In genomic region chr7:45455932-45456696, GRCm38 (mm10) we compare ENCODE assay signal across 11 mouse cellular contexts. TPM values are rescaled to one million over a fixed set of nuclear protein-coding genes. Genes with fewer than 3 reads are reported as not detected.
DNase-seq lines count a peak whose midpoint lies in the region; ATAC-seq and TF ChIP-seq lines count a peak whose summit lies in the region.
"Had no signal": no experiment of that assay in that cellular context is flagged by ENCODE, and none has a peak within 500 bp of the region (broad histone marks: within the 10 kb centered on the region; RNA-seq: fewer than 3 reads in every experiment).

No protein-coding gene starts in this region.

- H3K27ac ChIP-seq in kidney, embryonic 16.5 days (ENCODE audit: low read length) = peak overlapping the region; percentile 48; the same call in 1 of the 2 replicates
- no peak overlapping the region for H3K27ac ChIP-seq in kidney, embryonic 14.5 days (ENCODE audit: low read depth, low read length)
- H3K27ac ChIP-seq in liver, embryonic 14.5 days = peak overlapping the region; percentile 27
- H3K27ac ChIP-seq in forebrain, embryonic 13.5 days = no peak overlapping the region

- DNase-seq in cerebellum, adult 9-11 months = peak; percentile 34
- DNase-seq in cerebellum, postnatal 14 days = no peak
- peak; percentile 81 for DNase-seq in ZHBTc4 (ENCODE audit: low read depth, low spot score)
- no peak for DNase-seq in liver, embryonic 14.5 days (ENCODE audit: low read depth in 3 of 3, low spot score in 3 of 3)
- DNase-seq in natural killer cell, adult 2 months (ENCODE audit: low spot score in 2 of 2) = no peak
- DNase-seq: cerebellum, adult 9-10 months; kidney, postnatal 14 days had no signal

- H3K9me3 ChIP-seq in kidney, embryonic 16.5 days (ENCODE audit: low read length) = no peaks in the 10 kb centered on the region
- H3K9me3 ChIP-seq in kidney, embryonic 14.5 days (ENCODE audit: control insufficient read depth, low read length) = no peaks in the 10 kb centered on the region
- H3K9me3 ChIP-seq in liver, embryonic 14.5 days (ENCODE audit: control insufficient read depth, low read length) = no peaks in the 10 kb centered on the region
- no peaks in the 10 kb centered on the region for H3K9me3 ChIP-seq in forebrain, embryonic 13.5 days (replicated peaks)
- H3K9me3 ChIP-seq: limb, embryonic 13.5 days had no signal

- H3K27me3 ChIP-seq in kidney, embryonic 16.5 days (ENCODE audit: insufficient read depth, low read length) = no peaks in the 10 kb centered on the region
- no peaks in the 10 kb centered on the region for H3K27me3 ChIP-seq in kidney, embryonic 14.5 days (ENCODE audit: control insufficient read depth, insufficient read depth, low read length)
- H3K27me3 ChIP-seq in liver, embryonic 14.5 days (ENCODE audit: control insufficient read depth, insufficient read depth, low read length) = no peaks in the 10 kb centered on the region
- H3K27me3 ChIP-seq in forebrain, embryonic 13.5 days = no peaks in the 10 kb centered on the region
- H3K27me3 ChIP-seq: limb, embryonic 13.5 days had no signal

- H3K4me1 ChIP-seq in kidney, embryonic 16.5 days (ENCODE audit: insufficient read depth, low read length) = peaks cover 30% of the 10 kb centered on the region
- H3K4me1 ChIP-seq in kidney, embryonic 14.5 days (ENCODE audit: control insufficient read depth, insufficient read depth, low read length) = peaks cover 26% of the 10 kb centered on the region
- H3K4me1 ChIP-seq in liver, embryonic 14.5 days (replicated peaks; ENCODE audit: control insufficient read depth in 2 of 2, insufficient read depth in 2 of 2, low read length in 1 of 2) = peaks cover 28 to 32% of the 10 kb centered on the region in 2 experiments
- H3K4me1 ChIP-seq in forebrain, embryonic 13.5 days = peaks cover 36% of the 10 kb centered on the region

- H3K4me3 ChIP-seq in kidney, embryonic 16.5 days (ENCODE audit: low read length) = no peak overlapping the region
- H3K4me3 ChIP-seq in kidney, embryonic 14.5 days (ENCODE audit: low read length) = no peak overlapping the region
- no peak overlapping the region for H3K4me3 ChIP-seq in liver, embryonic 14.5 days (ENCODE audit: insufficient read depth in 1 of 2, low read depth in 2 of 2, low read length in 2 of 2)
- no peak overlapping the region for H3K4me3 ChIP-seq in forebrain, embryonic 13.5 days

- H3K4me2 ChIP-seq in kidney, embryonic 16.5 days (replicated peaks; ENCODE audit: low read depth, low read length) = no peak overlapping the region
- no peak overlapping the region for H3K4me2 ChIP-seq in kidney, embryonic 14.5 days (replicated peaks; ENCODE audit: low read depth, low read length)
- no peak overlapping the region for H3K4me2 ChIP-seq in liver, embryonic 14.5 days (ENCODE audit: low read depth)
- H3K4me2 ChIP-seq in forebrain, embryonic 13.5 days = no peak overlapping the region

- no peak for ATAC-seq in kidney, embryonic 16.5 days (ENCODE audit: low FRiP score, low TSS enrichment)
- no peak for ATAC-seq in kidney, embryonic 14.5 days (ENCODE audit: low FRiP score, low TSS enrichment)
- no peak for ATAC-seq in liver, embryonic 14.5 days (ENCODE audit: insufficient read depth)
- no peak for ATAC-seq in forebrain, embryonic 13.5 days

- WGBS in kidney, embryonic 16.5 days = 78% methylated on average over 13 of the region's 13 CpGs
- WGBS in kidney, embryonic 14.5 days = 78% methylated on average over 13 of the region's 13 CpGs
- 76% methylated on average over 13 of the region's 13 CpGs for WGBS in liver, embryonic 14.5 days (ENCODE audit: insufficient replicate concordance)
- WGBS in forebrain, embryonic 13.5 days = 76% methylated on average over 13 of the region's 13 CpGs

- TF ChIP-seq EP300 in liver, embryonic 14.5 days (IDR thresholded peaks at IDR 0.05; ENCODE audit: low read depth) = no peak

- no peak for TF ChIP-seq CTCF in liver, embryonic 14.5 days (IDR thresholded peaks at IDR 0.05; ENCODE audit: low read depth)

- peaks cover 34% of the 10 kb centered on the region for H3K36me3 ChIP-seq in kidney, embryonic 16.5 days (ENCODE audit: insufficient read depth, low read length)
- peaks cover 52% of the 10 kb centered on the region for H3K36me3 ChIP-seq in kidney, embryonic 14.5 days (ENCODE audit: control insufficient read depth, insufficient read depth, low read length)
- H3K36me3 ChIP-seq in liver, embryonic 14.5 days (replicated peaks; ENCODE audit: control insufficient read depth, insufficient read depth, low read depth) = peaks cover 17% of the 10 kb centered on the region
- peaks cover 61% of the 10 kb centered on the region for H3K36me3 ChIP-seq in forebrain, embryonic 13.5 days (ENCODE audit: poor library complexity, severe bottlenecking)

- no peak overlapping the region for H3K9ac ChIP-seq in kidney, embryonic 16.5 days (replicated peaks; ENCODE audit: low read length)
- no peak overlapping the region for H3K9ac ChIP-seq in kidney, embryonic 14.5 days (ENCODE audit: low read depth, low read length)
- H3K9ac ChIP-seq in liver, embryonic 14.5 days (replicated peaks) = no peak overlapping the region
- no peak overlapping the region for H3K9ac ChIP-seq in forebrain, embryonic 13.5 days

RNA-seq across cellular contexts. Expression of gene Ftl1, which starts 3.6 kb away (rescaled TPM):
- polyA plus RNA-seq in kidney, embryonic 16.5 days (2015; fragmentation: Nextera tagmentation; extraction: Ambion mirVana) = 5,149 and 5,628 TPM in 2 replicates
- polyA plus RNA-seq in kidney, embryonic 14.5 days (2014; fragmentation: Nextera tagmentation; extraction: Ambion mirVana) = 3,941 and 4,356 TPM in 2 replicates
- polyA plus RNA-seq in liver, embryonic 14.5 days (2012; rRNA removed) = 1,846 and 1,956 TPM in 2 replicates
- 4,811 and 5,161 TPM in 2 replicates for polyA plus RNA-seq in liver, embryonic 14.5 days (2014; fragmentation: Nextera tagmentation; extraction: Ambion mirVana)
- polyA plus RNA-seq in forebrain, embryonic 13.5 days (2015; fragmentation: Nextera tagmentation; extraction: Ambion mirVana) = 6,730 and 6,791 TPM in 2 replicates

RNA-seq across cellular contexts. Expression of gene Bax, which starts 10.6 kb away (rescaled TPM):
- polyA plus RNA-seq in kidney, embryonic 16.5 days (2015; fragmentation: Nextera tagmentation; extraction: Ambion mirVana) = 172 and 182 TPM in 2 replicates
- polyA plus RNA-seq in kidney, embryonic 14.5 days (2014; fragmentation: Nextera tagmentation; extraction: Ambion mirVana) = 97.3 and 110 TPM in 2 replicates
- polyA plus RNA-seq in liver, embryonic 14.5 days (2012; rRNA removed) = 57.9 and 68.5 TPM in 2 replicates
- 49.7 and 62.4 TPM in 2 replicates for polyA plus RNA-seq in liver, embryonic 14.5 days (2014; fragmentation: Nextera tagmentation; extraction: Ambion mirVana)
- polyA plus RNA-seq in forebrain, embryonic 13.5 days (2015; fragmentation: Nextera tagmentation; extraction: Ambion mirVana) = 243 and 272 TPM in 2 replicates

RNA-seq across cellular contexts. Expression of gene Ruvbl2, which starts 18.2 kb away (rescaled TPM):
- 164 and 173 TPM in 2 replicates for polyA plus RNA-seq in kidney, embryonic 16.5 days (2015; fragmentation: Nextera tagmentation; extraction: Ambion mirVana)
- 158 and 228 TPM in 2 replicates for polyA plus RNA-seq in kidney, embryonic 14.5 days (2014; fragmentation: Nextera tagmentation; extraction: Ambion mirVana)
- 65.7 and 69.5 TPM in 2 replicates for polyA plus RNA-seq in liver, embryonic 14.5 days (2012; rRNA removed)
- 67.5 and 82.7 TPM in 2 replicates for polyA plus RNA-seq in liver, embryonic 14.5 days (2014; fragmentation: Nextera tagmentation; extraction: Ambion mirVana)
- 153 and 173 TPM in 2 replicates for polyA plus RNA-seq in forebrain, embryonic 13.5 days (2015; fragmentation: Nextera tagmentation; extraction: Ambion mirVana)

RNA-seq across cellular contexts. Expression of gene Gys1, which starts 21.5 kb away (rescaled TPM):
- polyA plus RNA-seq in kidney, embryonic 16.5 days (2015; fragmentation: Nextera tagmentation; extraction: Ambion mirVana) = 51.1 and 51.7 TPM in 2 replicates
- polyA plus RNA-seq in kidney, embryonic 14.5 days (2014; fragmentation: Nextera tagmentation; extraction: Ambion mirVana) = 21.4 and 35.0 TPM in 2 replicates
- polyA plus RNA-seq in liver, embryonic 14.5 days (2012; rRNA removed) = 3.2 and 3.6 TPM in 2 replicates
- polyA plus RNA-seq in liver, embryonic 14.5 days (2014; fragmentation: Nextera tagmentation; extraction: Ambion mirVana) = 2.8 and 3.1 TPM in 2 replicates
- polyA plus RNA-seq in forebrain, embryonic 13.5 days (2015; fragmentation: Nextera tagmentation; extraction: Ambion mirVana) = 20.9 and 23.0 TPM in 2 replicates

RNA-seq across cellular contexts. Expression of gene Tulp2, which starts 25.6 kb away (rescaled TPM):
- polyA plus RNA-seq in kidney, embryonic 16.5 days (2015; fragmentation: Nextera tagmentation; extraction: Ambion mirVana) = 0.80 and 1.1 TPM in 2 replicates
- 0.64 and 0.84 TPM in 2 replicates for polyA plus RNA-seq in kidney, embryonic 14.5 days (2014; fragmentation: Nextera tagmentation; extraction: Ambion mirVana)
- 0.06 and 0.13 TPM in 2 replicates for polyA plus RNA-seq in liver, embryonic 14.5 days (2012; rRNA removed)
- 0.47 and 0.57 TPM in 2 replicates for polyA plus RNA-seq in liver, embryonic 14.5 days (2014; fragmentation: Nextera tagmentation; extraction: Ambion mirVana)
- 0.11 and 0.22 TPM in 2 replicates for polyA plus RNA-seq in forebrain, embryonic 13.5 days (2015; fragmentation: Nextera tagmentation; extraction: Ambion mirVana)

Comparison
In these comparisons a context has a peak if more than half of its experiments do, and no peak if none do; other contexts are left out.
1. DNase-seq: peak in cerebellum, adult 9-11 months (single experiment) and ZHBTc4 (single experiment); none in cerebellum, postnatal 14 days (0 of 2), liver, embryonic 14.5 days (0 of 3) and natural killer cell, adult 2 months (0 of 2).
2. H3K27ac ChIP-seq: peak in kidney, embryonic 16.5 days (single experiment) and liver, embryonic 14.5 days (single experiment); none in kidney, embryonic 14.5 days (single experiment) and forebrain, embryonic 13.5 days (single experiment).